Mouse (Mus musculus) kidney, embryonic 16.5 days (tissue): ENCODE data around the gene Ptpre. TPM values are rescaled to one million over a fixed set of nuclear protein-coding genes. Genes with fewer than 3 reads are reported as not detected.

Experiments used
- ATAC-seq: fragments of 200-750 bp; cut with Nextera tagmentation; 2 replicates; pipeline ENCODE4 v1.8.0; 2017; ENCODE audit warnings: moderate TSS enrichment; ENCODE audit not compliant: low FRiP score, low TSS enrichment
- H3K27ac ChIP-seq: fragments of 300-500 bp; sonication (generic); 2 replicates; pipeline ENCODE4 v1.5.1; 2014; ENCODE audit warnings: low read length
- H3K27me3 ChIP-seq: fragments of 300-500 bp; sonication (generic); 2 replicates; pipeline ENCODE4 v1.6.1; 2014; ENCODE audit warnings: low read length, control low read depth, mixed read lengths; ENCODE audit not compliant: insufficient read depth
- H3K36me3 ChIP-seq: fragments of 300-500 bp; sonication (generic); 2 replicates; pipeline ENCODE4 v1.6.1; 2014; ENCODE audit warnings: low read length, control low read depth, mixed read lengths; ENCODE audit not compliant: insufficient read depth
- H3K4me1 ChIP-seq: fragments of 300-500 bp; sonication (generic); 2 replicates; pipeline ENCODE4 v1.6.1; 2014; ENCODE audit warnings: low read length, control low read depth, mixed read lengths; ENCODE audit not compliant: insufficient read depth
- H3K4me2 ChIP-seq: fragments of 300-500 bp; sonication (generic); replicated peaks from 2 replicates; pipeline ENCODE4 v1.6.1; 2014; ENCODE audit warnings: low read depth, low read length
- H3K4me3 ChIP-seq: fragments of 300-500 bp; sonication (generic); 2 replicates; pipeline ENCODE4 v1.5.1; 2014; ENCODE audit warnings: mild to moderate bottlenecking, low read length
- H3K9ac ChIP-seq: fragments of 300-500 bp; sonication (generic); replicated peaks from 2 replicates; pipeline ENCODE4 v1.6.1; 2014; ENCODE audit warnings: low read length
- H3K9me3 ChIP-seq: fragments of 300-500 bp; sonication (generic); 2 replicates; pipeline ENCODE4 v1.6.1; 2016; ENCODE audit warnings: low read length, control low read depth
- WGBS: fragments of 180-500 bp; shearing (Covaris S2); extraction: QIAGEN DNeasy Blood & Tissue Kit; methylation state at CpG from one replicate; pipeline ENCODE4 v1.1.7; 2014; 5-methylcytosine and 5-hydroxymethylcytosine counted together
- polyA plus RNA-seq: library from polyadenylated mRNA; unstranded; fragments of >200 nt; fragmentation: Nextera tagmentation; extraction: Ambion mirVana; gene quantifications from 2 replicates; pipeline ENCODE4 v1.2.1, GENCODE M21; 2015

Ptpre gene
- polyA plus RNA-seq, 1 experiment from 2014 or later = 1.3 TPM

GRCm38 (mm10) chr7:135527169-135527568 is 10.1 kb upstream of the Ptpre start:
- whole genome bisulfite sequencing = 38% methylated on average over 3 of the region's 3 CpGs
- H3K27me3 ChIP-seq = no peaks in the 10 kb centered on the region
- H3K9me3 ChIP-seq = no peaks in the 10 kb centered on the region
- no peak for ATAC-seq
- peak overlapping the region; percentile 17 for H3K4me3 ChIP-seq
- H3K9ac ChIP-seq = no peak overlapping the region
- no peaks in the 10 kb centered on the region for H3K36me3 ChIP-seq
- peaks cover 22% of the 10 kb centered on the region for H3K4me1 ChIP-seq
- H3K27ac ChIP-seq = no peak overlapping the region
- no peak overlapping the region; the same call in 1 of the 2 replicates for H3K4me2 ChIP-seq

- Histone ChIP-seq H3K27me3 (no peaks in the 10 kb centered on the region), H3K36me3 (no peaks in the 10 kb centered on the region), H3K4me2 (peak within 1 kb of the TSS; percentile 11; the same call in 1 of the 2 replicates), H3K9ac (no peak within 1 kb of the TSS), H3K4me3 (peak within 1 kb of the TSS; percentile 14), H3K4me1 (peaks cover 14% of the 10 kb centered on the region), H3K27ac (peak within 1 kb of the TSS; percentile 52; the same call in 1 of the 2 replicates), H3K9me3 (no peaks in the 10 kb centered on the region)
- 0 out of 2 replicates have a peak, but pooled peaks have one; percentile 57 for ATAC-seq
- WGBS = 52% methylated on average over 7 of the region's 7 CpGs
These were observed 8.8 kb upstream of the Ptpre start, which contains the start of gene Clrn3 for GRCm38 (mm10) chr7:135528515-135528914. Gene Clrn3, minus strand, starts transcription at chr7:135528654.

GRCm38 (mm10) chr7:135529068-135529467 is 8.2 kb upstream of the Ptpre start:
- Histone ChIP-seq H3K9ac (no peak overlapping the region), H3K27me3 (no peaks in the 10 kb centered on the region), H3K4me3 (no peak overlapping the region), H3K36me3 (no peaks in the 10 kb centered on the region), H3K4me1 (peaks cover 8% of the 10 kb centered on the region; the same call in 1 of the 2 replicates), H3K4me2 (no peak overlapping the region), H3K27ac (no peak overlapping the region), H3K9me3 (no peaks in the 10 kb centered on the region)
- WGBS = 93% methylated on average over 2 of the region's 2 CpGs
- no peak for ATAC-seq

- no peaks in the 10 kb centered on the region for H3K9me3 ChIP-seq
- no peaks in the 10 kb centered on the region for H3K36me3 ChIP-seq
- H3K4me1 ChIP-seq = peaks cover 7% of the 10 kb centered on the region; the same call in 1 of the 2 replicates
- no peak overlapping the region for H3K4me2 ChIP-seq
- no peak overlapping the region for H3K27ac ChIP-seq
- no peak for ATAC-seq
- no peak overlapping the region for H3K4me3 ChIP-seq
- 37% methylated on average over 2 of the region's 2 CpGs for WGBS
- no peak overlapping the region for H3K9ac ChIP-seq
- peaks cover 13% of the 10 kb centered on the region for H3K27me3 ChIP-seq
These were observed 2.6 kb upstream of the Ptpre start for GRCm38 (mm10) chr7:135534548-135535189.

- Histone ChIP-seq H3K9me3 (no peaks in the 10 kb centered on the region), H3K27me3 (peaks cover 13% of the 10 kb centered on the region), H3K4me2 (no peak overlapping the region), H3K4me3 (no peak overlapping the region), H3K4me1 (peaks cover 7% of the 10 kb centered on the region; the same call in 1 of the 2 replicates), H3K9ac (no peak overlapping the region), H3K27ac (no peak overlapping the region), H3K36me3 (no peaks in the 10 kb centered on the region)
- WGBS = 83% methylated on average over 3 of the region's 3 CpGs
- ATAC-seq = no peak
These were observed 1.4 kb upstream of the Ptpre start for GRCm38 (mm10) chr7:135535908-135536307.

GRCm38 (mm10) chr7:135537948-135538741 is 864 bp downstream of the Ptpre start:
- WGBS = under 1% methylated on average over 71 of the region's 71 CpGs
- H3K9me3 ChIP-seq = no peaks in the 10 kb centered on the region
- H3K36me3 ChIP-seq = no peaks in the 10 kb centered on the region
- peaks cover 7% of the 10 kb centered on the region; the same call in 1 of the 2 replicates for H3K4me1 ChIP-seq
- peak overlapping the region; percentile 65 for H3K4me3 ChIP-seq
- H3K27me3 ChIP-seq = peaks cover 13% of the 10 kb centered on the region
- H3K27ac ChIP-seq = no peak overlapping the region
- H3K4me2 ChIP-seq = peak overlapping the region; percentile 98
- ATAC-seq = peak; percentile 73
- H3K9ac ChIP-seq = peak overlapping the region; percentile 67

- Histone ChIP-seq H3K4me2 (no peak overlapping the region), H3K9ac (no peak overlapping the region), H3K4me3 (no peak overlapping the region), H3K4me1 (peaks cover 7% of the 10 kb centered on the region; the same call in 1 of the 2 replicates), H3K36me3 (no peaks in the 10 kb centered on the region), H3K27ac (no peak overlapping the region), H3K27me3 (peaks cover 13% of the 10 kb centered on the region), H3K9me3 (no peaks in the 10 kb centered on the region)
- no peak for ATAC-seq
- WGBS = 61% methylated on average over 2 of the region's 2 CpGs
These were observed 2.1 kb downstream of the Ptpre start for GRCm38 (mm10) chr7:135539429-135539828.

- no peak overlapping the region for H3K27ac ChIP-seq
- H3K27me3 ChIP-seq = peaks cover 13% of the 10 kb centered on the region
- H3K4me1 ChIP-seq = peaks cover 12% of the 10 kb centered on the region; the same call in 1 of the 2 replicates
- no peak overlapping the region for H3K9ac ChIP-seq
- no peak overlapping the region for H3K4me3 ChIP-seq
- 69% methylated on average over 3 of the region's 3 CpGs for WGBS
- ATAC-seq = no peak
- no peak overlapping the region for H3K4me2 ChIP-seq
- no peaks in the 10 kb centered on the region for H3K36me3 ChIP-seq
- no peaks in the 10 kb centered on the region for H3K9me3 ChIP-seq
These were observed 5.0 kb downstream of the Ptpre start for GRCm38 (mm10) chr7:135542235-135542634.

- H3K9me3 ChIP-seq = no peaks in the 10 kb centered on the region
- ATAC-seq = no peak
- 76% methylated on average over 3 of the region's 3 CpGs for WGBS
- peaks cover 11% of the 10 kb centered on the region for H3K27me3 ChIP-seq
- peaks cover 11% of the 10 kb centered on the region; the same call in 1 of the 2 replicates for H3K4me1 ChIP-seq
- H3K9ac ChIP-seq = no peak overlapping the region
- no peak overlapping the region for H3K4me3 ChIP-seq
- no peaks in the 10 kb centered on the region for H3K36me3 ChIP-seq
- H3K4me2 ChIP-seq = no peak overlapping the region
- no peak overlapping the region for H3K27ac ChIP-seq
These were observed 5.8 kb downstream of the Ptpre start for GRCm38 (mm10) chr7:135543033-135543432.
